Mouse (Mus musculus) macrophage (primary cell): ENCODE data around the gene Smr3a. TPM values are rescaled to one million over a fixed set of nuclear protein-coding genes. Genes with fewer than 3 reads are reported as not detected.

Experiments
- H3K27ac ChIP-seq: fragments of 350-480 bp; formaldehyde crosslinking; 2 replicates; pipeline ENCODE4 v1.9.0; 2021
- H3K36me3 ChIP-seq: fragments of 350-480 bp; formaldehyde crosslinking; 2 replicates; pipeline ENCODE4 v1.9.0; 2021; ENCODE audit errors: inconsistent target
- H3K4me3 ChIP-seq: fragments of 350-480 bp; formaldehyde crosslinking; 2 replicates; pipeline ENCODE4 v1.9.0; 2021; ENCODE audit errors: inconsistent target
- H3K79me2 ChIP-seq: fragments of 350-480 bp; formaldehyde crosslinking; 2 replicates; pipeline ENCODE4 v1.9.0; 2021; ENCODE audit errors: inconsistent target
- WGBS: methylation state at CpG from one replicate; pipeline ENCODE4 v1.1.7; 2026; ENCODE audit warnings: inconsistent platforms; ENCODE audit not compliant: missing documents; 5-methylcytosine and 5-hydroxymethylcytosine counted together
- polyA plus RNA-seq: library from polyadenylated mRNA; stranded (reverse); fragments of 250-400 nt; gene quantifications from 3 replicates; pipeline ENCODE4 v1.2.4, GENCODE M21; 2018; ENCODE audit warnings: inconsistent platforms
- total RNA-seq, 78 experiments: library from RNA; depleted of rRNA; stranded (reverse); fragments of 250-400 nt; gene quantifications; 1 replicate in 9 of 78; 2 replicates in 24 of 78; 3 replicates in 43 of 78; 4 replicates in 2 of 78; pipeline ENCODE4 v1.2.4; 2018; ENCODE audit warnings: inconsistent platforms in 56 of 78

The Smr3a gene
- total RNA-seq (2018; cell fraction: chromatin; rRNA removed), result not detected
- not detected for total RNA-seq (2018; cell fraction: cytosol; rRNA removed)
- not detected for total RNA-seq (2018; cell fraction: nucleus; rRNA removed)
- polyA plus RNA-seq, result not detected in 3 replicates

DNA sequence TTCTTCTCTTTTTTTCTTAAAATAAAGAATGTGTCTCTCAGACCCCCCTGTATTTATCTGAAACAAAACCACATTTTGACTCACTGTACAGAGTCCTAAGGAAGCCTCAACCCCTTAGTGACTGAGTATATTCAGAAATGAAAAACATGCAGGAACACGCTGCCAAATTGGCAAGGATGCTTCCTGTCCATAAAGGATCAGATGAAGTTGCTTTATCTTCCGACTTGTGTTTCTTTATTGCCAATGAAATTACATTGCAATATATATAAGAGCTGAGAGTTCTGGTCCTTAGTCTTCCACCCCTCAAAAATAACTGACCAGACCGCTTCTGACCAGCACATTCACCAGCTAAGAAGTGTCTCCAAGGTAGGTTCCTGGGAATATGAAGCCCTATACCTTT lies at the start of gene Smr3a:
Gene Smr3a (plus strand): TSS at position 301 of the 400 bp plus-strand sequence.
- H3K36me3 ChIP-seq, result no peaks in the 10 kb centered on the region
- H3K79me2 ChIP-seq, result no peaks in the 10 kb centered on the region
- WGBS, result 71% methylated on average over 3 of the region's 3 CpGs
- no peak within 1 kb of the TSS for H3K27ac ChIP-seq
- no peak within 1 kb of the TSS for H3K4me3 ChIP-seq

- Histone ChIP-seq H3K79me2 (no peaks in the 10 kb centered on the region), H3K36me3 (no peaks in the 10 kb centered on the region), H3K27ac (no peak within 1 kb of the TSS), H3K4me3 (no peak within 1 kb of the TSS)
- 60% methylated on average over 2 of the region's 2 CpGs for WGBS
Measured at GRCm38 (mm10) chr5:87969201-87969600, 33.1 kb upstream of the Smr3a start, which contains the start of the genes 2310003L06Rik and Gm28434. 2310003L06Rik (plus strand) TSS chr5:87969459. Gm28434 (plus strand) TSS chr5:87969517.

DNA sequence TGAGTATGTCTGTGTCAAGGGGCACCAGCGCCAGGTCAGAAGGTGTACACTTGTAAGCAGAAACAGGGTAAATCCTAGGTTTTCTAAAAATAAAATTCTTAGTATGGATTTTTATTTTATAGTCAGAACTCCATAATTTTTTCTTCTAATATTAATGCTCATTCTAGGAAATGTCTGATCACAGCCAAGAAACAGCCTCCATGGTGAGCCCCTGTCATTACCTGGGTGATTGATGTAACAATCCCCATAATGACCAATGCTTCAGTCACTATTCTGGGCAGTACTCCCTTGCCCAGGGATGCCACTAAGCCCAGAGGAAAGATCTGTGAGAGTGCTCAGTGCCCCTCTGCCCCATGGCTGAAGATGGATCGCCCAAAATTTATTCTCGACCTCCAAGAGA lies 23.2 kb upstream of the Smr3a start, which contains the start of gene Cabs1:
Gene Cabs1 (plus strand): TSS at position 301 of the 400 bp plus-strand sequence.
- Histone ChIP-seq H3K4me3 (no peak within 1 kb of the TSS), H3K27ac (no peak within 1 kb of the TSS), H3K36me3 (no peaks in the 10 kb centered on the region), H3K79me2 (no peaks in the 10 kb centered on the region)
- 79% methylated on average over 3 of the region's 3 CpGs for WGBS

GRCm38 (mm10) chr5:87982468-87983214 lies 19.7 kb upstream of the Smr3a start:
- WGBS, result 44% methylated on average over 3 of the region's 3 CpGs
- H3K36me3 ChIP-seq, result no peaks in the 10 kb centered on the region

GRCm38 (mm10) chr5:88005241-88005640 lies 2.9 kb downstream of the Smr3a start:
- Histone ChIP-seq H3K4me3 (no peak overlapping the region), H3K36me3 (no peaks in the 10 kb centered on the region), H3K27ac (no peak overlapping the region), H3K79me2 (no peaks in the 10 kb centered on the region)

More at GRCm38 (mm10) chr5:87982468-87983214, 19.7 kb upstream of the Smr3a start:
- Histone ChIP-seq H3K27ac (no peak overlapping the region), H3K4me3 (no peak overlapping the region), H3K79me2 (no peaks in the 10 kb centered on the region)

Other genes starting within 250 kb of the Smr3a start
- gene Csn1s2a, start 228.0 kb upstream of the Smr3a start, polyA plus RNA-seq, result not detected in 3 replicates
- gene Csn1s2b, start 194.5 kb upstream of the Smr3a start, polyA plus RNA-seq, result not detected in 3 replicates
- gene Prr27, start 176.9 kb upstream of the Smr3a start, polyA plus RNA-seq, result not detected in 3 replicates
- not detected in 3 replicates for gene Odam, start 117.5 kb upstream of the Smr3a start, polyA plus RNA-seq
- not detected in 3 replicates for gene Csn3, start 77.0 kb upstream of the Smr3a start, polyA plus RNA-seq
- not detected in 3 replicates for gene 2310003L06Rik, start 33.1 kb upstream of the Smr3a start, polyA plus RNA-seq
- not detected in 3 replicates for gene Gm28434, start 33.0 kb upstream of the Smr3a start, polyA plus RNA-seq
- gene Cabs1, start 23.1 kb upstream of the Smr3a start, polyA plus RNA-seq, result not detected in 3 replicates
- gene Smr2, start 84.0 kb downstream of the Smr3a start, polyA plus RNA-seq, result not detected in 3 replicates
- gene Gm11116, start 109.0 kb downstream of the Smr3a start, polyA plus RNA-seq, result not detected in 3 replicates
- gene Gm11115, start 151.6 kb downstream of the Smr3a start, polyA plus RNA-seq, result not detected in 3 replicates